Mouse (Mus musculus) liver, embryonic 14.5 days (tissue): ENCODE results near the gene Zfp276. TPM values are rescaled to one million over a fixed set of nuclear protein-coding genes. Genes with fewer than 3 reads are reported as not detected.

ENCODE experiments used
- ATAC-seq: fragments of 200-750 bp; cut with Nextera tagmentation; 2 replicates; pipeline ENCODE4 v1.8.0; 2017; ENCODE audit warnings: moderate number of reproducible peaks, mild to moderate bottlenecking, moderate library complexity; ENCODE audit not compliant: insufficient read depth
- DNase-seq, 3 experiments: peaks; one replicate each; pipeline ENCODE4 v3.0.0-alpha.2; 2012 to 2013; ENCODE audit warnings: low read depth in 3 of 3, low spot score in 3 of 3
- H3K27ac ChIP-seq: fragments of 300-500 bp; sonication (generic); 2 replicates; pipeline ENCODE4 v1.5.1; 2014; ENCODE audit warnings: moderate library complexity, mild to moderate bottlenecking, control low read depth, inconsistent platforms
- H3K27me3 ChIP-seq: fragments of 300-500 bp; sonication (generic); 2 replicates; pipeline ENCODE4 v1.6.1; 2014; ENCODE audit warnings: mild to moderate bottlenecking, low read length, moderate library complexity; ENCODE audit not compliant: control insufficient read depth, insufficient read depth
- H3K36me3 ChIP-seq: fragments of 300-500 bp; sonication (generic); replicated peaks from 2 replicates; pipeline ENCODE4 v1.6.1; 2014; ENCODE audit warnings: low read depth; ENCODE audit not compliant: control insufficient read depth, insufficient read depth
- H3K4me1 ChIP-seq, 2 experiments: fragments of 200-500 bp in 1 of 2; fragments of 300-500 bp in 1 of 2; sonication (generic) in 1 of 2; replicated peaks; 2 replicates each; pipeline ENCODE4 v1.6.1; 2012 to 2014; ENCODE audit warnings: antibody characterized with exemption in 1 of 2, inconsistent platforms in 1 of 2, low read length in 1 of 2; ENCODE audit not compliant: control insufficient read depth in 2 of 2, insufficient read depth in 2 of 2
- H3K4me2 ChIP-seq: fragments of 300-500 bp; sonication (generic); 2 replicates; pipeline ENCODE4 v1.6.1; 2014; ENCODE audit warnings: low read depth, mild to moderate bottlenecking, control low read depth, moderate library complexity
- H3K4me3 ChIP-seq, 2 experiments: fragments of 200-500 bp in 1 of 2; fragments of 300-500 bp in 1 of 2; sonication (generic) in 1 of 2; 2 replicates each; pipeline ENCODE4 v1.5.1; 2012 to 2014; ENCODE audit warnings: low read depth in 2 of 2, low read length in 2 of 2, mild to moderate bottlenecking in 2 of 2, control low read depth in 1 of 2, inconsistent platforms in 1 of 2, moderate library complexity in 1 of 2; ENCODE audit not compliant: insufficient read depth in 1 of 2
- H3K9ac ChIP-seq: fragments of 300-500 bp; sonication (generic); replicated peaks from 2 replicates; pipeline ENCODE4 v1.6.1; 2014; ENCODE audit warnings: mild to moderate bottlenecking, control low read depth, moderate library complexity
- H3K9me3 ChIP-seq: fragments of 300-500 bp; sonication (generic); 2 replicates; pipeline ENCODE4 v1.6.1; 2016; ENCODE audit warnings: low read length, mixed read lengths; ENCODE audit not compliant: control insufficient read depth
- CTCF ChIP-seq: IDR thresholded peaks from 2 replicates; pipeline ENCODE4 v1.5.1; 2016; ENCODE audit warnings: antibody characterized with exemption, low read depth, control low read depth
- EP300 ChIP-seq: IDR thresholded peaks from 2 replicates; pipeline ENCODE4 v1.6.1; 2016; ENCODE audit warnings: antibody characterized with exemption, low read depth
- WGBS: fragments of 180-500 bp; shearing (Covaris S2); extraction: QIAGEN DNeasy Blood & Tissue Kit; methylation state at CpG from one replicate; pipeline ENCODE4 v1.1.7; 2014; ENCODE audit not compliant: insufficient replicate concordance; 5-methylcytosine and 5-hydroxymethylcytosine counted together
- polyA plus RNA-seq, 2 experiments: library from polyadenylated mRNA; depleted of rRNA in 1 of 2; stranded (reverse) in 1 of 2; unstranded in 1 of 2; fragments of >200 nt; fragmentation: Nextera tagmentation in 1 of 2; extraction: Ambion mirVana in 1 of 2; gene quantifications; 2 replicates each; pipeline versions ENCODE4 v1.2.1 to v1.2.3; 2012 to 2014

Gene Zfp276
- polyA plus RNA-seq, 2 experiments: 4.7 to 8.4 TPM

GRCm38 (mm10) chr8:123284493-123284892 lies 30.5 kb downstream of the Zfp276 start:
- no peak overlapping the region for H3K4me2 ChIP-seq
- no peak overlapping the region for H3K4me3 ChIP-seq
- no peak overlapping the region for H3K9ac ChIP-seq
- no peaks in the 10 kb centered on the region for H3K27me3 ChIP-seq
- DNase-seq (no peak), ATAC-seq (no peak)
- peaks cover 2% of the 10 kb centered on the region for H3K36me3 ChIP-seq
- TF ChIP-seq EP300 (no peak), CTCF (no peak)
- H3K27ac ChIP-seq: no peak overlapping the region
- no peaks in the 10 kb centered on the region for H3K4me1 ChIP-seq
- no peaks in the 10 kb centered on the region for H3K9me3 ChIP-seq
- 80% methylated on average over 5 of the region's 5 CpGs for WGBS

DNA sequence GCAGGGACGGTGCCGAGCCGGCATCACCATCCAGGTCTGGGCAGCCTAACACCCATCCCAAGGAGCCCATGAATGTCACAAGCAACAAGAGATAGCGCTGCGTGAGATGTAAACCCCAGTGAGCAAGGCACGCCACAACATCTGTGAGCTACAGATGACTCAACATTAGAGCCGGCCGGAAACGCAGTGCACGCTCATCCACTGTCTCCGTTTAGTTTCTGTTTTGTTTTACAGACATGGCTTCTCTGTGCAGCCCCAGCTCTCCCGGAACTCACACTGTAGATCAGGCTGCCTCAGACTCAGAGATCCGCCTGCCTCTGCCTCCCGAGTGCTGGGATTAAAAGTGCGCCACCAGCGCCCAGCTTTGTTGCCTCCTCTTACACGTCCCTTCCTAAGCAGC lies 33.4 kb downstream of the Zfp276 start:
- no peak for DNase-seq
- H3K4me1 ChIP-seq: no peaks in the 10 kb centered on the region
- 90% methylated on average over 17 of the region's 17 CpGs for WGBS
- H3K9ac ChIP-seq: no peak overlapping the region
- TF ChIP-seq CTCF (no peak), EP300 (no peak)
- H3K27me3 ChIP-seq: no peaks in the 10 kb centered on the region
- H3K9me3 ChIP-seq: no peaks in the 10 kb centered on the region
- no peak overlapping the region for H3K27ac ChIP-seq
- no peak for ATAC-seq
- H3K4me3 ChIP-seq: no peak overlapping the region
- H3K36me3 ChIP-seq: no peaks in the 10 kb centered on the region; the same call in 1 of the 2 replicates
- no peak overlapping the region for H3K4me2 ChIP-seq

GRCm38 (mm10) chr8:123290166-123290565 lies 36.2 kb downstream of the Zfp276 start:
- no peak overlapping the region for H3K4me3 ChIP-seq
- WGBS: 64% methylated on average over 4 of the region's 4 CpGs
- no peaks in the 10 kb centered on the region for H3K4me1 ChIP-seq
- no peaks in the 10 kb centered on the region for H3K27me3 ChIP-seq
- no peak overlapping the region for H3K27ac ChIP-seq
- peaks cover 5% of the 10 kb centered on the region for H3K36me3 ChIP-seq
- TF ChIP-seq EP300 (no peak), CTCF (peak; percentile 77)
- H3K9me3 ChIP-seq: no peaks in the 10 kb centered on the region
- H3K9ac ChIP-seq: no peak overlapping the region
- DNase-seq (no peak), ATAC-seq (no peak)
- H3K4me2 ChIP-seq: no peak overlapping the region

- Histone ChIP-seq H3K4me1 (no peaks in the 10 kb centered on the region), H3K27ac (no peak overlapping the region), H3K9me3 (no peaks in the 10 kb centered on the region), H3K4me3 (no peak overlapping the region), H3K9ac (no peak overlapping the region), H3K36me3 (peaks cover 7% of the 10 kb centered on the region), H3K27me3 (no peaks in the 10 kb centered on the region), H3K4me2 (no peak overlapping the region)
- DNase-seq (no peak), ATAC-seq (no peak)
- WGBS: 88% methylated on average over 8 of the region's 8 CpGs
- TF ChIP-seq CTCF: no peak
- TF ChIP-seq EP300: no peak
These were observed 36.7 kb downstream of the Zfp276 start for GRCm38 (mm10) chr8:123290679-123291078.

- no peak overlapping the region for H3K4me3 ChIP-seq
- H3K9ac ChIP-seq: no peak overlapping the region
- TF ChIP-seq CTCF (no peak), EP300 (no peak)
- H3K36me3 ChIP-seq: peaks cover 9% of the 10 kb centered on the region
- H3K4me2 ChIP-seq: no peak overlapping the region
- WGBS: 73% methylated on average over 8 of the region's 8 CpGs
- DNase-seq (no peak), ATAC-seq (no peak)
- H3K27me3 ChIP-seq: no peaks in the 10 kb centered on the region
- no peaks in the 10 kb centered on the region for H3K9me3 ChIP-seq
- no peak overlapping the region for H3K27ac ChIP-seq
- H3K4me1 ChIP-seq: no peaks in the 10 kb centered on the region
These were observed 37.7 kb downstream of the Zfp276 start for GRCm38 (mm10) chr8:123291716-123292115.

DNA sequence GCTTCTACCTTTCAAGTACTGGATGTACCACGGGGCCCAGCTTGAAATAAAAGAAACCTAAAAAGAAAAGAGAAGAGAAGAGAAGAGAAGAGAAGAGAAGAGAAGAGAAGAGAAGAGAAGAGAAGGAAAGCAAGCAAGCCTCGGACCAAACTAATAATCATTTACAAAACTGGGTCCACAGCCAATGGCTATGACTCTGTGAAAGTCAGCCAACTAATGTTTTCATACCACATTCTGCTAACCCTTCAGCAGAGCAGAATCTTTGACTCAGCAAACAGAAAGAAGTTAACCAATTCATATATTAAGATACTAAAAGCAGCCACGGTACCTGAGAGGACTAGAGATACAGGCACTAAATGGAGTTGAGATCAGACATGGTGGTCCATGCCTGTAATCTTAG lies 38.3 kb downstream of the Zfp276 start:
- Histone ChIP-seq H3K4me1 (no peaks in the 10 kb centered on the region), H3K27ac (no peak overlapping the region), H3K36me3 (peaks cover 9% of the 10 kb centered on the region), H3K9ac (no peak overlapping the region), H3K27me3 (no peaks in the 10 kb centered on the region), H3K9me3 (no peaks in the 10 kb centered on the region), H3K4me3 (no peak overlapping the region), H3K4me2 (no peak overlapping the region)
- DNase-seq: no peak
- 60% methylated on average over 3 of the region's 3 CpGs for WGBS
- no peak for ATAC-seq
- TF ChIP-seq EP300 (no peak), CTCF (no peak)
